Mouse (Mus musculus) heart, adult 2 months (tissue): ENCODE measurements at regions not wholly inside any gene's neighbourhood (a gene's known extent, or its start where the extent isn't known, plus 50 kb on each side); places are given as distances from the start of the nearest gene placed in this dataset.

Experiments
- DNase-seq, 2 experiments: peaks; one replicate each; pipeline ENCODE4 v3.0.0; 2021
- H3K27ac ChIP-seq: fragments of 200-600 bp; 2 replicates; pipeline ENCODE4 v1.8.1; 2022
- H3K27me3 ChIP-seq: fragments of 200-500 bp; 2 replicates; pipeline ENCODE4 v1.6.1; 2012; ENCODE audit warnings: mild to moderate bottlenecking, low read length, inconsistent platforms, mixed read lengths; ENCODE audit not compliant: control insufficient read depth, insufficient read depth
- H3K36me3 ChIP-seq: fragments of 200-500 bp; 2 replicates; pipeline ENCODE4 v1.6.1; 2012; ENCODE audit warnings: low read length, inconsistent platforms; ENCODE audit not compliant: control insufficient read depth, insufficient read depth
- H3K4me1 ChIP-seq: fragments of 200-500 bp; 2 replicates; pipeline ENCODE4 v1.6.1; 2011; ENCODE audit warnings: low read length; ENCODE audit not compliant: control insufficient read depth, insufficient read depth
- H3K4me3 ChIP-seq: fragments of 200-600 bp; 2 replicates; pipeline ENCODE4 v1.8.1; 2022
- H3K79me2 ChIP-seq: fragments of 200-500 bp; replicated peaks from 2 replicates; pipeline ENCODE4 v1.6.1; 2012; ENCODE audit warnings: mild to moderate bottlenecking, inconsistent platforms, low read length, moderate library complexity, mixed read lengths; ENCODE audit not compliant: control insufficient read depth, insufficient read depth
- H3K9ac ChIP-seq: fragments of 200-500 bp; 2 replicates; pipeline ENCODE4 v1.6.1; 2012; ENCODE audit warnings: low read depth, mild to moderate bottlenecking, control low read depth, inconsistent platforms, low read length, mixed read lengths
- CTCF ChIP-seq: fragments of 200-600 bp; IDR thresholded peaks from 2 replicates; pipeline ENCODE4 v1.8.1; 2022; ENCODE audit warnings: antibody characterized with exemption, mild to moderate bottlenecking, moderate library complexity
- EP300 ChIP-seq: fragments of 200-500 bp; IDR thresholded peaks from 2 replicates; pipeline ENCODE4 v1.6.1; 2011; ENCODE audit warnings: low read depth, low read length, control low read depth; ENCODE audit not compliant: insufficient read depth
- POLR2A ChIP-seq: fragments of 200-500 bp; IDR thresholded peaks from 2 replicates; pipeline ENCODE4 v1.6.1; 2011; ENCODE audit warnings: mild to moderate bottlenecking, low read depth, low read length, control low read depth; ENCODE audit not compliant: insufficient read depth
- WGBS: fragments of 180-500 bp; shearing (Covaris S2); methylation state at CpG from one replicate; pipeline ENCODE4 v1.1.7; 2018; 5-methylcytosine and 5-hydroxymethylcytosine counted together
- intact Hi-C: fragments of 180-260 bp; cut with DNase I; formaldehyde crosslinking; loops from one replicate; pipeline ENCODE4 v1.15.1; 2025

- no peak overlapping the region for H3K4me3 ChIP-seq
- peak; percentile 33 to 65 for DNase-seq
- H3K27ac ChIP-seq = peak overlapping the region; percentile 40; the same call in 1 of the 2 replicates
- H3K79me2 ChIP-seq = no peaks in the 10 kb centered on the region
- WGBS = 50% methylated on average over 6 of the region's 6 CpGs
- no peak for TF ChIP-seq CTCF
- TF ChIP-seq EP300 = no peak
- no peak for TF ChIP-seq POLR2A
- H3K27me3 ChIP-seq = no peaks in the 10 kb centered on the region
- no peaks in the 10 kb centered on the region for H3K36me3 ChIP-seq
- intact Hi-C loops = no loop called here
- no peaks in the 10 kb centered on the region for H3K4me1 ChIP-seq
- no peak overlapping the region for H3K9ac ChIP-seq
Observed at GRCm38 (mm10) chr3:100773237-100773636, 52.0 kb upstream of the Vtcn1 start.

- H3K9ac ChIP-seq = no peak overlapping the region
- H3K36me3 ChIP-seq = no peaks in the 10 kb centered on the region
- no peaks in the 10 kb centered on the region for H3K4me1 ChIP-seq
- DNase-seq = no peak
- H3K79me2 ChIP-seq = no peaks in the 10 kb centered on the region
- no peaks in the 10 kb centered on the region for H3K27me3 ChIP-seq
- 69% methylated on average over 4 of the region's 4 CpGs for WGBS
- H3K27ac ChIP-seq = no peak overlapping the region
- TF ChIP-seq POLR2A = no peak
- no peak for TF ChIP-seq CTCF
- TF ChIP-seq EP300 = no peak
- H3K4me3 ChIP-seq = no peak overlapping the region
- intact Hi-C loops = no loop called here
Observed at GRCm38 (mm10) chr3:100771363-100771762, 53.9 kb upstream of the Vtcn1 start.

GRCm38 (mm10) chr3:100770841-100771240 lies 54.4 kb upstream of the Vtcn1 start:
- Histone ChIP-seq H3K36me3 (no peaks in the 10 kb centered on the region), H3K9ac (no peak overlapping the region), H3K4me3 (no peak overlapping the region), H3K27me3 (no peaks in the 10 kb centered on the region), H3K79me2 (no peaks in the 10 kb centered on the region), H3K4me1 (no peaks in the 10 kb centered on the region), H3K27ac (no peak overlapping the region)
- 79% methylated on average over 3 of the region's 3 CpGs for WGBS
- intact Hi-C loops = no loop called here
- no peak for DNase-seq
- no peak for TF ChIP-seq CTCF
- TF ChIP-seq EP300 = no peak
- TF ChIP-seq POLR2A = no peak

- TF ChIP-seq EP300 (no peak), CTCF (no peak), POLR2A (no peak)
- H3K36me3 ChIP-seq = no peaks in the 10 kb centered on the region
- DNase-seq = no peak
- H3K79me2 ChIP-seq = no peaks in the 10 kb centered on the region
- WGBS = 91% methylated on average over 4 of the region's 4 CpGs
- no peak overlapping the region for H3K4me3 ChIP-seq
- intact Hi-C loops = loop anchor here (2.0 kb wide), 2 partner anchors 52 to 140 kb away; no protein-coding TSS in a partner anchor
- no peaks in the 10 kb centered on the region for H3K4me1 ChIP-seq
- no peak overlapping the region for H3K9ac ChIP-seq
- no peaks in the 10 kb centered on the region for H3K27me3 ChIP-seq
- no peak overlapping the region for H3K27ac ChIP-seq
Observed at GRCm38 (mm10) chr3:100769146-100769545, 56.1 kb upstream of the Vtcn1 start.

DNA sequence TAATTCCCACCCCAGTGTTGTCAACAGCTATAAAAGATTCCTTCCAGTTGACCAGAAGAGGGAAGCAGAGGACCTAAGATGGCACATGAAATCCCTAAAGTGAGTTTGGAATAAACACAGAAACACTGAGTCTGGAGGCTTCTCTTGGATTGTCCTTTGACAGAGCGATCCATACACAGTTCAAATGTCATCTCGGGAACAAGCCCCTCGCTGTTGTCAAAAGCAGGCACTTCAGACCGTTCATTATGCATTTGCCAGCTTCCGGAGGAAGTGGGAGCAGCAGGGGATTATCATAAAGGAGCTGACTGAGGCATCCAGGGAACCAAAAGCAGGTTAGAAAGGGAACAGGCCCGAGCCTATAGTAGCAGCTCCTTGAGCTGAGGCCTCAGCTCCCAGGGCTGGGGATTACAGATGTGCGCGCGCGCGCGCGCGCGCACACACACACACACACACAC lies 57.1 kb upstream of the Vtcn1 start:
- DNase-seq = no peak
- Histone ChIP-seq H3K9ac (no peak overlapping the region), H3K36me3 (no peaks in the 10 kb centered on the region), H3K27me3 (no peaks in the 10 kb centered on the region), H3K4me1 (no peaks in the 10 kb centered on the region), H3K4me3 (no peak overlapping the region), H3K27ac (no peak overlapping the region), H3K79me2 (no peaks in the 10 kb centered on the region)
- intact Hi-C loops = loop anchor here (2.0 kb wide), 2 partner anchors 53 to 141 kb away; no protein-coding TSS in a partner anchor
- TF ChIP-seq CTCF (peak; percentile 71), POLR2A (no peak), EP300 (no peak)
- WGBS = 45% methylated on average over 15 of the region's 15 CpGs

- Histone ChIP-seq H3K79me2 (no peaks in the 10 kb centered on the region), H3K9ac (no peak overlapping the region), H3K4me3 (no peak overlapping the region), H3K27ac (no peak overlapping the region), H3K36me3 (no peaks in the 10 kb centered on the region), H3K27me3 (no peaks in the 10 kb centered on the region), H3K4me1 (no peaks in the 10 kb centered on the region)
- TF ChIP-seq CTCF (no peak), POLR2A (no peak), EP300 (no peak)
- intact Hi-C loops = no loop called here
- 61% methylated on average over 7 of the region's 7 CpGs for WGBS
- no peak for DNase-seq
Observed at GRCm38 (mm10) chr3:100765323-100765722, 59.9 kb upstream of the Vtcn1 start.
